Mouse (Mus musculus) E14TG2a.4 (cell line): Measurements from ENCODE around the gene Prpf4b.

Source experiments
- CTCF ChIP-seq: conservative IDR thresholded peaks from 2 replicates; pipeline ENCODE4 v1.5.1; 2014; ENCODE audit warnings: low read length
- NANOG ChIP-seq: IDR thresholded peaks from 2 replicates; pipeline ENCODE4 v1.6.1; 2014; ENCODE audit warnings: borderline replicate concordance, low read length, mixed read lengths
- POU5F1 ChIP-seq: IDR thresholded peaks from 2 replicates; pipeline ENCODE4 v1.6.1; 2014; ENCODE audit warnings: low read length, borderline replicate concordance

GRCm38 (mm10) chr13:34916520-34917167 is 41.5 kb downstream of the Prpf4b start:
- TF ChIP-seq CTCF, result no peak
- TF ChIP-seq POU5F1, result no peak
- no peak for TF ChIP-seq NANOG
